Comparison of ENCODE assay signal across 34 mouse cellular contexts in genomic region chr1:75858551-75859255, GRCm38 (mm10).
"Had no signal": no experiment of that assay in that cellular context is flagged by ENCODE, and none has a peak within 500 bp of the region (broad histone marks: within the 10 kb centered on the region; RNA-seq: fewer than 3 reads in every experiment).

No protein-coding gene starts in this region.

- H3K4me1 ChIP-seq: heart, embryonic 10.5 days; heart, embryonic 12.5 days; heart, embryonic 13.5 days; heart, embryonic 15.5 days; hindbrain, embryonic 10.5 days; hindbrain, embryonic 12.5 days; hindbrain, embryonic 13.5 days; hindbrain, embryonic 15.5 days; intestine, embryonic 15.5 days; kidney, embryonic 15.5 days had no signal

- H3K27me3 ChIP-seq: heart, embryonic 12.5 days; heart, embryonic 13.5 days; heart, embryonic 15.5 days; hindbrain, embryonic 12.5 days; hindbrain, embryonic 13.5 days; hindbrain, embryonic 15.5 days; intestine, embryonic 15.5 days; kidney, embryonic 15.5 days had no signal

- H3K4me2 ChIP-seq: heart, embryonic 11.5 days; heart, embryonic 12.5 days; heart, embryonic 13.5 days; heart, embryonic 15.5 days; hindbrain, embryonic 12.5 days; hindbrain, embryonic 13.5 days; hindbrain, embryonic 14.5 days; hindbrain, embryonic 15.5 days; intestine, embryonic 15.5 days; kidney, embryonic 15.5 days had no signal

- H3K36me3 ChIP-seq: heart, embryonic 10.5 days; heart, embryonic 12.5 days; heart, embryonic 13.5 days; heart, embryonic 15.5 days; hindbrain, embryonic 10.5 days; hindbrain, embryonic 12.5 days; hindbrain, embryonic 13.5 days; hindbrain, embryonic 15.5 days; intestine, embryonic 15.5 days; kidney, embryonic 15.5 days had no signal

- H3K9ac ChIP-seq: heart, embryonic 12.5 days; heart, embryonic 13.5 days; heart, embryonic 15.5 days; hindbrain, embryonic 12.5 days; hindbrain, embryonic 13.5 days; hindbrain, embryonic 14.5 days; hindbrain, embryonic 15.5 days; intestine, embryonic 15.5 days; kidney, embryonic 15.5 days had no signal

- H3K27ac ChIP-seq: heart, embryonic 10.5 days; heart, embryonic 13.5 days; heart, embryonic 15.5 days; hindbrain, embryonic 10.5 days; hindbrain, embryonic 12.5 days; hindbrain, embryonic 13.5 days; hindbrain, embryonic 14.5 days; hindbrain, embryonic 15.5 days; intestine, embryonic 15.5 days; kidney, embryonic 15.5 days; kidney, postnatal 0 days; layer of hippocampus, adult 2 months; left cerebral cortex, adult 2 months had no signal

- H3K4me3 ChIP-seq: heart, embryonic 10.5 days; heart, embryonic 12.5 days; heart, embryonic 13.5 days; heart, embryonic 15.5 days; hindbrain, embryonic 10.5 days; hindbrain, embryonic 12.5 days; hindbrain, embryonic 13.5 days; hindbrain, embryonic 15.5 days; intestine, embryonic 15.5 days; kidney, embryonic 15.5 days; layer of hippocampus, adult 2 months; left cerebral cortex, adult 2 months had no signal

- ATAC-seq: hindbrain, embryonic 16.5 days; inflammation-experienced regulatory T-cells, adult 6 months; intestine, embryonic 15.5 days; intestine, embryonic 16.5 days; intestine, postnatal 0 days had no signal

- H3K9me3 ChIP-seq: heart, embryonic 10.5 days; heart, embryonic 12.5 days; heart, embryonic 13.5 days; heart, embryonic 15.5 days; hindbrain, embryonic 10.5 days; hindbrain, embryonic 12.5 days; hindbrain, embryonic 13.5 days; hindbrain, embryonic 15.5 days; intestine, embryonic 15.5 days; kidney, embryonic 15.5 days had no signal

- DNase-seq: heart, postnatal 10 days; heart, postnatal 14 days; heart, postnatal 4 days; kidney, adult 11 months; kidney, adult 18-20 months; kidney, adult 2 months; kidney, adult 8-10 months; kidney, adult 9 months; kidney, postnatal 10 days; kidney, postnatal 14 days; kidney, postnatal 25 days; kidney, postnatal 36 days; kidney, postnatal 4 days; layer of hippocampus, adult 9-11 months; layer of hippocampus, postnatal 36 days had no signal
